Mouse (Mus musculus) forebrain, embryonic 14.5 days (tissue): ENCODE results near the gene Rasgef1c. TPM values are rescaled to one million over a fixed set of nuclear protein-coding genes. Genes with fewer than 3 reads are reported as not detected.

Source experiments
- ATAC-seq: fragments of 200-750 bp; cut with Nextera tagmentation; 2 replicates; pipeline ENCODE4 v1.8.0; 2017; ENCODE audit warnings: mild to moderate bottlenecking, moderate library complexity
- DNase-seq: peaks from one replicate; pipeline ENCODE4 v3.0.0-alpha.2; 2015; ENCODE audit warnings: low spot score
- H3K27ac ChIP-seq: fragments of 300-500 bp; sonication (generic); 2 replicates; pipeline ENCODE4 v1.5.1; 2014; ENCODE audit warnings: low read depth, mild to moderate bottlenecking, control low read depth, low read length, moderate library complexity
- H3K27me3 ChIP-seq: fragments of 300-500 bp; sonication (generic); replicated peaks from 2 replicates; pipeline ENCODE4 v1.6.1; 2014; ENCODE audit warnings: low read length, control low read depth, mixed read lengths; ENCODE audit not compliant: control insufficient read depth, insufficient read depth
- H3K36me3 ChIP-seq: fragments of 300-500 bp; sonication (generic); 2 replicates; pipeline ENCODE4 v1.6.1; 2014; ENCODE audit warnings: low read length, control low read depth; ENCODE audit not compliant: control insufficient read depth, insufficient read depth
- H3K4me1 ChIP-seq: fragments of 300-500 bp; sonication (generic); 2 replicates; pipeline ENCODE4 v1.6.1; 2014; ENCODE audit warnings: antibody characterized with exemption, low read length, control low read depth; ENCODE audit not compliant: control insufficient read depth, insufficient read depth
- H3K4me2 ChIP-seq: fragments of 300-500 bp; sonication (generic); 2 replicates; pipeline ENCODE4 v1.6.1; 2014; ENCODE audit warnings: mild to moderate bottlenecking, control low read depth, low read length
- H3K4me3 ChIP-seq: fragments of 300-500 bp; sonication (generic); 2 replicates; pipeline ENCODE4 v1.5.1; 2014; ENCODE audit warnings: low read depth, low read length, control low read depth
- H3K9ac ChIP-seq: fragments of 300-500 bp; sonication (generic); 2 replicates; pipeline ENCODE4 v1.6.1; 2014; ENCODE audit warnings: mild to moderate bottlenecking, low read length, control low read depth, moderate library complexity
- H3K9me3 ChIP-seq: fragments of 300-500 bp; sonication (generic); replicated peaks from 2 replicates; pipeline ENCODE4 v1.6.1; 2016; ENCODE audit warnings: low read length, control low read depth, mixed read lengths; ENCODE audit not compliant: control insufficient read depth
- WGBS: fragments of 180-500 bp; shearing (Covaris S2); extraction: QIAGEN DNeasy Blood & Tissue Kit; methylation state at CpG from one replicate; pipeline ENCODE4 v1.1.7; 2014; 5-methylcytosine and 5-hydroxymethylcytosine counted together
- polyA plus RNA-seq: library from polyadenylated mRNA; unstranded; fragments of >200 nt; fragmentation: Nextera tagmentation; extraction: Ambion mirVana; gene quantifications from 2 replicates; pipeline ENCODE4 v1.2.1, GENCODE M21; 2014

Gene Rasgef1c
- polyA plus RNA-seq, 1 experiment from 2014 or later: 10.9 TPM

DNA sequence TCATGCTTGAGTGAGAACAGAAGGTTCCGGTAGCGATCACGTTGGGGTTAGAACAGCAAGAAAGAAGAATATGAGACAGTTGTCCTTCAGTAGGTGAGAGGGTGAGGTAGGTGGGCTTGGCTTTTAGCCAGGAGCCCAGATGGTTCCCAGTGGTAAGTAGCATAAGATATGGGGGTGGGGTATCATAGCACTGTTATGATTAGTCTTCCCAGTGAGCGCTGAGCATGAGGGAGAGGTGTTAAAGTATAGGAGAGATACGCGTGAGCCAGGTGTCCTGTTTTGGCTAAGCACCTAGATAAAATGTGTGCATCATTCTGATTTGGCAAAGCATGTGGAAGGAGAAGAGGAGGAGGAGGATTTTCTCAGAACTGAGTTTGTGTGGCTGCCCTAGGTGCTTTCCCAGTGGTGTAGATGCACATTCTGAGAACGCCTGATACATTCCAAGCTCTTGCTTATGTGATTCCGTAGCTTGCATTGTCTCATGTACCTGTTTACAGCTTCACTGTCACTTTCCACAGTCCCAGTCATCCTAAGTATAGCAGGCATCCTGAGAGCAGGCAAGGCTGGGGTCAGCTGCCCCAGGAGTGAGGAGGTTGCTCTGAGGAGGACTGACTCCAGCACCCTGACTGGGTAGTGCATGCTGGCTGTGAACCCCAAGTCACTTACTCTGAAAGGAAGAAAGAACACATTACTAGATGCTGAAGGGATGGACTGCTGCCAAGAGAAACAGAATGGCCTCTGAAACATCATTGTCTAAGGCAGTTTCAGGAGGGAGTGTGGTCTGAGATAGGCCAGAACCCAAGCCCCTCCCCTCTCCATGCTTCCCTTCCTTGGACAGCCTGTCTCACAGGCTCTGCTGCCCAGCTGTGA, 24.5 kb upstream of the Rasgef1c start:
- Histone ChIP-seq H3K9ac (no peak overlapping the region), H3K9me3 (no peaks in the 10 kb centered on the region), H3K4me1 (peaks cover 8% of the 10 kb centered on the region; the same call in 1 of the 2 replicates), H3K27ac (peak overlapping the region; percentile 71), H3K36me3 (peaks cover 62% of the 10 kb centered on the region), H3K27me3 (no peaks in the 10 kb centered on the region), H3K4me3 (no peak overlapping the region), H3K4me2 (no peak overlapping the region)
- 76% methylated on average over 8 of the region's 8 CpGs for WGBS
- DNase-seq (peak; percentile 57), ATAC-seq (peak; percentile 69; the same call in 1 of the 2 replicates)

DNA sequence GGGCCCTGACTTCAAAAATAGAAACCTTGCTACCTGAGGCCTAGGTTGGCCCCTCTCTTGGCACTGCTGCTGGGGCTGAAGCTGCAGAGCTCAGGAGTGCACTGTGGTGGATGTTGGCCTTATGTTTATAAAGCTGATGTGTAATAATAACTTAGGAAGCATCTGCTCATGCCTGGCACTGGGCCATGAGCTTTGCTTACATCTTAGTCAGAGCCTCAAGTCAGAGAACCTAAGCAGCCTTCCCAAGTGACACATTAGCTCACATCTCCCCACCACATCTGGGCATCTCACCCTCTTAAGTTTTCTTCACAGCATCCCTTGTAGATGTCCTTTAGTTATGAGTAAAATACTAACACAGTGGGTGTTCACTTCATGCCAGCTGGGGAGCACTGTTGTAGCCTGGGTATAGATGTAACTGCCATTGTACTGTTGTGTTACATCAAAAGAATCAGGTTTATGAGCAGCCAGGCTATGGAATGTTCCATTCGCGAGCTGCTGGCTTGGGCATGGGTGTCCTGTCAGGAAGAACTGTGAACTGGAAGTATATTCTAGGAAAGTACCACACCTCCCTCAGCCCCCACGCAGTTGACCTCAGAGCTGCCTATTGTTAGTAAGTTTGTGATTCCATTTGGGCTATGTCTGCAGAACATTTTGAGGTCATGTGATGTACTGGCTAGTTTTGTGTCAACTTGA, 21.5 kb upstream of the Rasgef1c start:
- H3K36me3 ChIP-seq: peaks cover 53% of the 10 kb centered on the region
- H3K4me2 ChIP-seq: no peak overlapping the region
- no peaks in the 10 kb centered on the region for H3K27me3 ChIP-seq
- no peaks in the 10 kb centered on the region for H3K9me3 ChIP-seq
- no peak for ATAC-seq
- no peak overlapping the region for H3K9ac ChIP-seq
- DNase-seq: no peak
- no peak overlapping the region for H3K4me3 ChIP-seq
- no peak overlapping the region for H3K27ac ChIP-seq
- 95% methylated on average over 3 of the region's 3 CpGs for WGBS
- peaks cover 8% of the 10 kb centered on the region; the same call in 1 of the 2 replicates for H3K4me1 ChIP-seq

DNA sequence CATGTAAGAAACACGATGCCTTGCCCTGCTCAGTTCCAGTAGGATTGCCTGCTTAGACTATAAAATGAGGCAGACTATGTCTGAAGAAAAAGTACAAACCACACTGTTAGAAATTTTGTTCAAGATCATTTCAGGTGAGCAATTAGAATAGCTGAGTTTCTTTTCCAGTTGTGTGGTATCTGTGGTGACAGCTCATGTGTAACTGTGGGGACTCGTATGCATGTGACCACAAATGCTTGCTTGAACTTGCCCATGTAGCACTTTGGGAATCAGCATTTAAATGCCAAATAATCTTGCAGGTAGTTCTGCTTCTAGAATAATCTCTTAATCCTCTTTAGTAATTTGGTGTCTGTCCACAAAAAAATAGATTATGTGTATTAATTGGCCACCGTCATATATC, 18.2 kb upstream of the Rasgef1c start:
- no peak for DNase-seq
- H3K4me2 ChIP-seq: no peak overlapping the region

DNA sequence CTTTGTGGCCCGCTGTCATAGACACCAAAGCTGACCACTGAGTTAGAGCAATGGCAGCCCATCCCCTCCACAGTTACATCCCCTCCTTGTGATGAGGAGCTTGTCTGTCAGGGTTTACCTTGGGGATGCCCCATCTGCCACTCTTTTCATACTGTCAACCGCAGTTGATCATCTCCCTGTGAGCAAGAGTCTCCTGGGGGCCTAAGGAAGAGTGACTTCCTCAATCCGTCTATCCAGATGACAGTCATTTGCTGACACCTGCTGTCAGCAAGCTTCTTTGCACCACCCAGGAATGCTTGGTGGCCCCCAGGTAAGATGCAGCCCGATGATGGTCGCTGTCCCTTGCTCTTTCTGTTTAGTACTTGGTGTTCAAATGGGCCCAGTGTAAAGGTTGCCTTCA, 13.2 kb upstream of the Rasgef1c start:
- 86% methylated on average over 5 of the region's 5 CpGs for WGBS
- no peak for DNase-seq
- H3K4me3 ChIP-seq: no peak overlapping the region
- no peak overlapping the region for H3K4me2 ChIP-seq
- peaks cover 23% of the 10 kb centered on the region for H3K36me3 ChIP-seq
- H3K27me3 ChIP-seq: no peaks in the 10 kb centered on the region
- ATAC-seq: no peak
- no peak overlapping the region for H3K9ac ChIP-seq
- H3K4me1 ChIP-seq: no peaks in the 10 kb centered on the region
- H3K27ac ChIP-seq: no peak overlapping the region
- H3K9me3 ChIP-seq: no peaks in the 10 kb centered on the region

More for the DNA sequence above, 18.2 kb upstream of the Rasgef1c start:
- Histone ChIP-seq H3K4me3 (no peak overlapping the region), H3K9me3 (no peaks in the 10 kb centered on the region), H3K36me3 (peaks cover 55% of the 10 kb centered on the region), H3K4me1 (no peaks in the 10 kb centered on the region), H3K27me3 (no peaks in the 10 kb centered on the region), H3K9ac (no peak overlapping the region), H3K27ac (no peak overlapping the region)
- no peak for ATAC-seq
- WGBS: 93% methylated on average over 3 of the region's 3 CpGs

DNA sequence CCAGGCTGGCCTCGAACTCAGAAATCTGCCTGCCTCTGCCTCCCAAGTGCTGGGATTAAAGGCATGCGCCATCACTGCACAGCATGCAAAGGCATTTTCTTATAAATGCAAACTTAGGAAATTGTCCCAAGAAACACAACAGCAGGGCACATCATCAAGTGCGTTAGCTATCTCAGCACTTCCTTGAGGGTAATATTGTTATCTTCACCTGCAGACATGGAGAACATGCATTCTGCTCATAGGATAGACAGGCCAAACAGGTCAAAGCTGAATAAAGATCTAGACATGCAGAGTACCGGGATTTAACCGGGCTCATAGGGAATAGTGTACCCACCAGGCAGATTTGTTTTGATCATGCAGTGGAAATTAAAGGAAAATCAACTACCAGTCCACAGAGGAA, 9.6 kb upstream of the Rasgef1c start:
- WGBS: 94% methylated on average over 5 of the region's 5 CpGs
- Histone ChIP-seq H3K4me3 (no peak overlapping the region), H3K9ac (no peak overlapping the region), H3K27me3 (no peaks in the 10 kb centered on the region), H3K36me3 (peaks cover 9% of the 10 kb centered on the region), H3K27ac (no peak overlapping the region), H3K9me3 (no peaks in the 10 kb centered on the region), H3K4me1 (no peaks in the 10 kb centered on the region), H3K4me2 (no peak overlapping the region)
- no peak for DNase-seq
- no peak for ATAC-seq

DNA sequence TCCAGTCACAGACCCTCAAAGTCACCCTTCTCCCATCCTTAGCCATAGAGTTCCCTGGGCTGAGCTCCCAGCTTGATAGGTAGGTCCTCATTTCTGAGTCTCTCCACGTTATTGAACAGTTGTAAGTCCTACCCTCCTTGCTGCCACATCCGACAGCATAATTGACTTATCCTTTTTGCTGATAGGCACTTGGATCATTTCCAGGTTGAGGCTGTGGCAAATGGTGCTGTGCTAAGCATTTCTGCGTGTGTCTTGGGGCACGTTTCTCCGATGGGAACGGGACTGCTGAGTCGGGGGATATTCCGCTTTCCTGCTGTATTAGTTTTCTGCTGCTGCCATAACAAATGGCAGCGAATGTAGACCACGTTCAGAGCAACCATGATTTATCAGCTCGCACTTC, 7.8 kb upstream of the Rasgef1c start:
- Histone ChIP-seq H3K36me3 (peaks cover 4% of the 10 kb centered on the region; the same call in 1 of the 2 replicates), H3K4me1 (no peaks in the 10 kb centered on the region), H3K4me3 (no peak overlapping the region), H3K9ac (no peak overlapping the region), H3K4me2 (no peak overlapping the region), H3K9me3 (no peaks in the 10 kb centered on the region), H3K27ac (no peak overlapping the region), H3K27me3 (no peaks in the 10 kb centered on the region)
- DNase-seq: peak; percentile 56
- ATAC-seq: no peak
- 66% methylated on average over 11 of the region's 11 CpGs for WGBS

DNA sequence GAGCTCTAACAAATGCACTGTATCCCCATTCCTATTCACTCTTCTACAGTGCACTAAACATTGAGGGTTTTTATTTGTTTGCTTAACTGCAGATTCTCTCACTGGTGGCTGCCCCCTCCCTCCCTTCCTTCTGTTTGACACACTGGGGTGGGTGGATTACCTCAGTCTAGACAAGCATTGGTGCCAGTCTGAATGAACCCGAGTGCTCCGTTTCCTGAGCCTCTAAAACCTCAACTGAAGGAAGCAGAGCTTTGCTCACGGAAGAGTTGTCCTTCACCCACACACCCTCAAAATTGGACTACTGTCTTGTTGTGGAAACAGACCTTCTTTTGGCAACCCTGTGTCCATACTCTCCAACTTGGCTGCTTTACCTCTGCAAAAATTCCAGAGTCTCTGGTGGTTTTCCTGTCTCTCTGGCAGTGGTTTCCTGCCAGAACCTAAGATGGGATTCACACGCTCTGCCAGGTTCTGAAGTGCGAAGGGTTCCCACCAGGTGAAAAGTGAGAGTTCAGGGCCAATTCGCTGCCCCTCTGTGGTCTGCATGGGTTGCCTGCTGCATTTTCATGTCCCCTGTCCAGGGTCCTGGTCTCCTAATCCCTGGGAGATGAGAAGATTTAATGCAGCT, 5.6 kb upstream of the Rasgef1c start:
- Histone ChIP-seq H3K36me3 (no peaks in the 10 kb centered on the region), H3K9me3 (no peaks in the 10 kb centered on the region), H3K27ac (no peak overlapping the region), H3K4me1 (no peaks in the 10 kb centered on the region), H3K4me2 (no peak overlapping the region), H3K9ac (no peak overlapping the region), H3K27me3 (peaks cover 10% of the 10 kb centered on the region; the same call in 1 of the 2 replicates), H3K4me3 (no peak overlapping the region)
- DNase-seq (no peak), ATAC-seq (no peak)
- WGBS: 65% methylated on average over 6 of the region's 6 CpGs

DNA sequence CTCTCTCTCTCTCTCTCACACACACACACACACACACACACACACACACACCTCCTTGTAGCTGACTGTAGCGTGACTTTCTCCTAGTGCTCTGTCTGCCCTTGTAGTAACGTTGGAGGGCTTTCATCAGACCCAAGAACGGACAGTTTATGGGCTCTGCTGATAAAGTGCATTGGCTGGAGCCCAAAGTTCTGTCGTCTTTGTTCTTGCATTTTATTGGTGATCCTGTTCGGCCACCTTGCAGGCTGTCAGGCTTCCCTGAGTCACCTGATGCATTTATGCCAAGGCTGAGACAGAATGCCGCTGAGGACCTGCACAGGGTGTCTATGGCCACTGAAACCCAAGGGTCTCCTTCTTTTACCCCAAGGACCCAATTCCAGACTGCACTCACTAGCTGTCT, 1.6 kb upstream of the Rasgef1c start:
- H3K9me3 ChIP-seq: no peaks in the 10 kb centered on the region
- no peaks in the 10 kb centered on the region for H3K4me1 ChIP-seq
- no peak for DNase-seq
- H3K9ac ChIP-seq: no peak overlapping the region
- WGBS: 76% methylated on average over 6 of the region's 6 CpGs
- no peak overlapping the region for H3K4me2 ChIP-seq
- no peak overlapping the region for H3K4me3 ChIP-seq
- ATAC-seq: no peak
- no peak overlapping the region for H3K27ac ChIP-seq
- peaks cover 21% of the 10 kb centered on the region; the same call in 1 of the 2 replicates for H3K27me3 ChIP-seq
- no peaks in the 10 kb centered on the region for H3K36me3 ChIP-seq
